Mouse (Mus musculus) brain, adult 10 weeks (tissue): Measurements from ENCODE around the gene Ttc30b. TPM values are rescaled to one million over a fixed set of nuclear protein-coding genes. Genes with fewer than 3 reads are reported as not detected.

ENCODE experiments used
- polyA plus RNA-seq: library from polyadenylated mRNA; stranded (reverse); fragments of 350-450 nt; fragmentation: Illumina TruSeq; extraction: RNeasy Lipid Tissue Mini Kit (QIAGEN cat#74804); gene quantifications from one replicate; pipeline ENCODE4 v1.2.3, GENCODE M21; 2015; ENCODE audit warnings: low read depth, low replicate concordance

Gene Ttc30b
- 15.6 TPM for polyA plus RNA-seq

DNA sequence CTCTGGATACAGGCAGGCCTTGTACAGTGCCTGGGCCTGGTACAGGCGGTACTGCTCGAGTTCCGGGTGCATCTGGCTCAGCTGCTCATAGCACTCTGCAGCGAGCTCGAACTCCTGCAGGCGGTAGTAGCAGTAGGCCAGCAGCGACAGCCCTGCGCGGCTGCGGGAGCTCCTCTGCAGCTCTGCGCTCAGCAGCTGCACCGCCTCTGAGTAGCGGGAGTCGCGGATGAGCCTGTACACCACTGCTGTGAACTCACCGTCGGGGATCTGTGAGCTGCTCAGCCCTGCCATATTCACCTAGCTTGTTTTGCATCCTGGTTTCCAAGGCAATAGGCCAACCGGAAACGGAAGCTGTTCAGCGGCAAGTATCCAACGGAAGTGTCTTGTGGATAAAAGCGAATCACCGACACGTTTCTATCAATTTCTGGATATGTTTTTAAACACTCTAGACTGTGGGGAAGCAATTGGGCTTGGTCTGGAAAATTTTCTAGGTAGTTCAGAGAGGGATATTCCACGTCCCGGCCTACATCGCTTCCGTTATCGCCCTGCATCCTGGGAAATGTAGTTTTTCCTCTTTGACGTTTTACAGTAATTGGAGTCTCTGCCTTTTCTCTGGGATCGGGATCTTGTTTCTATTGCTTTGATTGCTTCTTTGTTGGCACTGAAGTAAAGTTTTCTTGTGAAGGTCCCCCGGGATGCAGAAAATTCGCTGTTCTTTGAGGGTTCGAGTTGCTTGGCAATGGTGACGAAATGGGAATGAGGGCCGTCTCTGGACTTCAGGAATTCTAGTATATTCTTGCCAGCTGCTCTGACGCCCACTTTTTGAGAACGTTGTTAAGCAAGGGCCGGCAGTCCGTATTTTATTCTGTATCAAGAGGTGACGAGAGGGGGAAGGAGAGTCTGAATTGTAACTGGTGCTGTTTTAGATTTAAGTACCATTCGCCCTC, at the start of gene Ttc30b:
Gene Ttc30b (minus strand): TSS at position 469 of the 947 bp plus-strand sequence.

GRCm38 (mm10) chr2:75981440-75982081, 43.2 kb upstream of the Ttc30b start, which contains the start of gene Ttc30a1:
Ttc30a1 (minus strand) TSS chr2:75981967.

GRCm38 (mm10) chr2:75977752-75978368, 39.5 kb upstream of the Ttc30b start, which contains the start of gene Ttc30a2:
Ttc30a2 (minus strand) TSS chr2:75978170.

Other genes starting within 250 kb of the Ttc30b start
- gene Nfe2l2, start 233.9 kb downstream of the Ttc30b start, polyA plus RNA-seq = 16.3 TPM
- 22.6 TPM for gene Agps, start 106.4 kb downstream of the Ttc30b start, polyA plus RNA-seq
- 0.27 TPM for gene Ttc30a2, start 39.6 kb upstream of the Ttc30b start, polyA plus RNA-seq
- 5.3 TPM for gene Ttc30a1, start 43.4 kb upstream of the Ttc30b start, polyA plus RNA-seq